Mouse (Mus musculus) T-helper 2 cell (primary cell): ENCODE data around the gene Rbms3.

Experiments used
- in situ Hi-C: fragments of 300-600 bp; cut with MboI, MseI; formaldehyde crosslinking; loops from one replicate; pipeline ENCODE4 v1.15.1; 2025; ENCODE audit warnings: high pct_unique_total_duplicates

Rbms3 gene

GRCm38 (mm10) chr9:117188406-117188805, 441.3 kb downstream of the Rbms3 start:
- in situ Hi-C loops: no loop called here

- in situ Hi-C loops: no loop called here
Measured at GRCm38 (mm10) chr9:117187116-117188034, 442.3 kb downstream of the Rbms3 start.

GRCm38 (mm10) chr9:117180658-117181057, 449.1 kb downstream of the Rbms3 start:
- in situ Hi-C loops: no loop called here

- in situ Hi-C loops: no loop called here
Measured at GRCm38 (mm10) chr9:117178366-117178765, 451.3 kb downstream of the Rbms3 start.

GRCm38 (mm10) chr9:117172526-117172925, 457.2 kb downstream of the Rbms3 start:
- in situ Hi-C loops: no loop called here

- in situ Hi-C loops: no loop called here
Measured at GRCm38 (mm10) chr9:117169196-117169595, 460.5 kb downstream of the Rbms3 start.

- in situ Hi-C loops: no loop called here
Measured at GRCm38 (mm10) chr9:117163143-117163542, 466.6 kb downstream of the Rbms3 start.

- in situ Hi-C loops: no loop called here
Measured at GRCm38 (mm10) chr9:117161150-117161549, 468.6 kb downstream of the Rbms3 start.

GRCm38 (mm10) chr9:117156330-117156905, 473.3 kb downstream of the Rbms3 start:
- in situ Hi-C loops: no loop called here

GRCm38 (mm10) chr9:117154590-117154989, 475.1 kb downstream of the Rbms3 start:
- in situ Hi-C loops: no loop called here

GRCm38 (mm10) chr9:117153686-117154274, 475.9 kb downstream of the Rbms3 start:
- in situ Hi-C loops: no loop called here

- in situ Hi-C loops: no loop called here
Measured at GRCm38 (mm10) chr9:117151951-117152350, 477.8 kb downstream of the Rbms3 start.

- in situ Hi-C loops: no loop called here
Measured at GRCm38 (mm10) chr9:117144057-117144723, 485.5 kb downstream of the Rbms3 start.

- in situ Hi-C loops: no loop called here
Measured at GRCm38 (mm10) chr9:117139971-117140370, 489.7 kb downstream of the Rbms3 start.

GRCm38 (mm10) chr9:117136410-117136809, 493.3 kb downstream of the Rbms3 start:
- in situ Hi-C loops: no loop called here

GRCm38 (mm10) chr9:117134043-117134442, 495.7 kb downstream of the Rbms3 start:
- in situ Hi-C loops: no loop called here

- in situ Hi-C loops: no loop called here
Measured at GRCm38 (mm10) chr9:117126816-117127215, 502.9 kb downstream of the Rbms3 start.

- in situ Hi-C loops: no loop called here
Measured at GRCm38 (mm10) chr9:117125844-117126243, 503.9 kb downstream of the Rbms3 start.

GRCm38 (mm10) chr9:117121572-117121971, 508.1 kb downstream of the Rbms3 start:
- in situ Hi-C loops: no loop called here

GRCm38 (mm10) chr9:117117181-117117729, 512.5 kb downstream of the Rbms3 start:
- in situ Hi-C loops: loop anchor here (10.0 kb wide), 1 partner anchor 1382 kb away; no protein-coding TSS in a partner anchor

- in situ Hi-C loops: loop anchor here (10.0 kb wide), 1 partner anchor 1381 kb away; no protein-coding TSS in a partner anchor
Measured at GRCm38 (mm10) chr9:117115609-117116008, 514.1 kb downstream of the Rbms3 start.
